Mouse (Mus musculus): Measurements from ENCODE around the gene Pramel6. TPM values are rescaled to one million over a fixed set of nuclear protein-coding genes. Genes with fewer than 3 reads are reported as not detected.
"Not testable (repeated sequence)": the region's sequence is repeated elsewhere in the genome, so short reads cannot be mapped to it uniquely, and the experiment has no call there.

Pramel6 gene
- polyA plus RNA-seq, 2 experiments: not detected

- no peaks in the 10 kb centered on the region for H3K36me3 ChIP-seq (ENCODE audit: control insufficient read depth, insufficient read depth, low read length)
- DNase-seq (ENCODE audit: low spot score) (no peak), ATAC-seq (ENCODE audit: low FRiP score, low read depth) (no peak)
- H3K27me3 ChIP-seq (ENCODE audit: control insufficient read depth, insufficient read depth, low read length): no peaks in the 10 kb centered on the region
- no peaks in the 10 kb centered on the region for H3K9me3 ChIP-seq (ENCODE audit: control insufficient read depth, low read length)
- TF ChIP-seq POLR2A (IDR thresholded peaks at IDR 0.05; ENCODE audit: borderline replicate concordance, extremely low read depth, insufficient read depth, insufficient read length): no peak
- H3K4me3 ChIP-seq (replicated peaks; ENCODE audit: low read length): no peak overlapping the region
- WGBS: 88% methylated on average over 2 of the region's 2 CpGs
- no peaks in the 10 kb centered on the region for H3K4me1 ChIP-seq (ENCODE audit: control insufficient read depth, insufficient read depth, low read length)
- no peak overlapping the region for H3K9ac ChIP-seq (ENCODE audit: low read depth, low read length, severe bottlenecking)
- H3K27ac ChIP-seq (replicated peaks; ENCODE audit: low read depth, low read length): no peak overlapping the region
- no peak overlapping the region for H3K4me2 ChIP-seq (replicated peaks; ENCODE audit: low read depth, low read length, severe bottlenecking)
Observed at GRCm38 (mm10) chr2:87515046-87515445, 8.7 kb downstream of the Pramel6 start.

GRCm38 (mm10) chr2:87515457-87516060, 9.2 kb downstream of the Pramel6 start:
- H3K4me1 ChIP-seq (ENCODE audit: control insufficient read depth, insufficient read depth, low read length): no peaks in the 10 kb centered on the region
- no peak overlapping the region for H3K4me2 ChIP-seq (replicated peaks; ENCODE audit: low read depth, low read length, severe bottlenecking)
- H3K4me3 ChIP-seq (replicated peaks; ENCODE audit: low read length): no peak overlapping the region
- 78% methylated on average over 7 of the region's 8 CpGs for WGBS
- ATAC-seq (ENCODE audit: low FRiP score, low read depth) (no peak), DNase-seq (ENCODE audit: low spot score) (no peak)
- H3K36me3 ChIP-seq (ENCODE audit: control insufficient read depth, insufficient read depth, low read length): no peaks in the 10 kb centered on the region
- no peak for TF ChIP-seq POLR2A (IDR thresholded peaks at IDR 0.05; ENCODE audit: borderline replicate concordance, extremely low read depth, insufficient read depth, insufficient read length)
- no peak overlapping the region for H3K27ac ChIP-seq (replicated peaks; ENCODE audit: low read depth, low read length)
- H3K9me3 ChIP-seq (ENCODE audit: control insufficient read depth, low read length): no peaks in the 10 kb centered on the region
- H3K9ac ChIP-seq (ENCODE audit: low read depth, low read length, severe bottlenecking): no peak overlapping the region
- H3K27me3 ChIP-seq (ENCODE audit: control insufficient read depth, insufficient read depth, low read length): no peaks in the 10 kb centered on the region

- Histone ChIP-seq H3K27me3 (ENCODE audit: control insufficient read depth, insufficient read depth, low read length) (no peaks in the 10 kb centered on the region), H3K4me1 (ENCODE audit: control insufficient read depth, insufficient read depth, low read length) (no peaks in the 10 kb centered on the region), H3K9me3 (ENCODE audit: control insufficient read depth, low read length) (no peaks in the 10 kb centered on the region), H3K4me3 (replicated peaks; ENCODE audit: low read length) (no peak overlapping the region), H3K36me3 (ENCODE audit: control insufficient read depth, insufficient read depth, low read length) (no peaks in the 10 kb centered on the region), H3K27ac (replicated peaks; ENCODE audit: low read depth, low read length) (no peak overlapping the region), H3K4me2 (replicated peaks; ENCODE audit: low read depth, low read length, severe bottlenecking) (no peak overlapping the region), H3K9ac (ENCODE audit: low read depth, low read length, severe bottlenecking) (no peak overlapping the region)
- DNase-seq (ENCODE audit: low spot score): no peak
- TF ChIP-seq POLR2A (IDR thresholded peaks at IDR 0.05; ENCODE audit: borderline replicate concordance, extremely low read depth, insufficient read depth, insufficient read length): no peak
- no peak for ATAC-seq (ENCODE audit: low FRiP score, low read depth)
- 82% methylated on average over 3 of the region's 3 CpGs for WGBS
Observed at GRCm38 (mm10) chr2:87516581-87516980, 10.2 kb downstream of the Pramel6 start.

GRCm38 (mm10) chr2:87520651-87521050, 14.3 kb downstream of the Pramel6 start:
- WGBS: 86% methylated on average over 4 of the region's 4 CpGs
- Histone ChIP-seq H3K4me1 (ENCODE audit: control insufficient read depth, insufficient read depth, low read length) (no peaks in the 10 kb centered on the region), H3K27me3 (ENCODE audit: control insufficient read depth, insufficient read depth, low read length) (no peaks in the 10 kb centered on the region), H3K36me3 (ENCODE audit: control insufficient read depth, insufficient read depth, low read length) (no peaks in the 10 kb centered on the region), H3K27ac (replicated peaks; ENCODE audit: low read depth, low read length) (no peak overlapping the region), H3K9ac (ENCODE audit: low read depth, low read length, severe bottlenecking) (no peak overlapping the region), H3K4me3 (replicated peaks; ENCODE audit: low read length) (no peak overlapping the region), H3K4me2 (replicated peaks; ENCODE audit: low read depth, low read length, severe bottlenecking) (no peak overlapping the region), H3K9me3 (ENCODE audit: control insufficient read depth, low read length) (no peaks in the 10 kb centered on the region)
- no peak for ATAC-seq (ENCODE audit: low FRiP score, low read depth)
- no peak for DNase-seq (ENCODE audit: low spot score)
- no peak for TF ChIP-seq POLR2A (IDR thresholded peaks at IDR 0.05; ENCODE audit: borderline replicate concordance, extremely low read depth, insufficient read depth, insufficient read length)

GRCm38 (mm10) chr2:87525899-87526616, 19.7 kb downstream of the Pramel6 start:
- Histone ChIP-seq H3K4me2 (replicated peaks; ENCODE audit: low read depth, low read length, severe bottlenecking) (peak overlapping the region; percentile 30; the same call in 1 of the 2 replicates), H3K4me3 (replicated peaks; ENCODE audit: low read length) (peak overlapping the region; percentile 16; the same call in 1 of the 2 replicates)
- 34% methylated on average over 38 of the region's 39 CpGs for WGBS
- H3K36me3 ChIP-seq (ENCODE audit: control insufficient read depth, insufficient read depth, low read length); H3K4me1 ChIP-seq (ENCODE audit: control insufficient read depth, insufficient read depth, low read length); H3K9ac ChIP-seq (ENCODE audit: low read depth, low read length, severe bottlenecking); DNase-seq (ENCODE audit: low spot score); H3K9me3 ChIP-seq (ENCODE audit: control insufficient read depth, low read length); ATAC-seq (ENCODE audit: low FRiP score, low read depth); H3K27me3 ChIP-seq (ENCODE audit: control insufficient read depth, insufficient read depth, low read length); H3K27ac ChIP-seq (replicated peaks; ENCODE audit: low read depth, low read length): not testable (repeated sequence)

Measured in limb, embryonic 14.5 days (tissue).